Mouse (Mus musculus) forebrain, embryonic 15.5 days (tissue): ENCODE results near the gene Ociad2. TPM values are rescaled to one million over a fixed set of nuclear protein-coding genes. Genes with fewer than 3 reads are reported as not detected.
A peak's percentile ranks its signal among the peaks of the same experiment; 100 is the strongest.

Source experiments
- ATAC-seq: fragments of 200-750 bp; cut with Nextera tagmentation; replicated peaks from 2 replicates; pipeline ENCODE4 v1.8.0; 2017; ENCODE audit warnings: mild to moderate bottlenecking, moderate TSS enrichment, moderate library complexity
- H3K27ac ChIP-seq: fragments of 300-500 bp; sonication (generic); replicated peaks from 2 replicates; pipeline ENCODE4 v1.5.1; 2015; ENCODE audit warnings: mild to moderate bottlenecking, inconsistent platforms
- H3K27me3 ChIP-seq: fragments of 300-500 bp; sonication (generic); 2 replicates; pipeline ENCODE4 v1.6.1; 2015; ENCODE audit warnings: inconsistent platforms
- H3K36me3 ChIP-seq: fragments of 300-500 bp; sonication (generic); 2 replicates; pipeline ENCODE4 v1.6.1; 2015; ENCODE audit warnings: mild to moderate bottlenecking, inconsistent platforms
- H3K4me1 ChIP-seq: fragments of 300-500 bp; sonication (generic); 2 replicates; pipeline ENCODE4 v1.6.1; 2015; ENCODE audit warnings: inconsistent platforms
- H3K4me2 ChIP-seq: fragments of 300-500 bp; sonication (generic); replicated peaks from 2 replicates; pipeline ENCODE4 v1.6.1; 2015; ENCODE audit warnings: mild to moderate bottlenecking, inconsistent platforms
- H3K4me3 ChIP-seq: fragments of 300-500 bp; sonication (generic); 2 replicates; pipeline ENCODE4 v1.5.1; 2015; ENCODE audit warnings: mild to moderate bottlenecking, inconsistent platforms
- H3K9ac ChIP-seq: fragments of 300-500 bp; sonication (generic); replicated peaks from 2 replicates; pipeline ENCODE4 v1.6.1; 2015; ENCODE audit warnings: mild to moderate bottlenecking, inconsistent platforms
- H3K9me3 ChIP-seq: fragments of 300-500 bp; sonication (generic); 2 replicates; pipeline ENCODE4 v1.6.1; 2016; ENCODE audit warnings: inconsistent platforms
- WGBS: fragments of 180-500 bp; shearing (Covaris S2); methylation state at CpG from one replicate; pipeline ENCODE4 v1.1.7; 2015; ENCODE audit warnings: mixed read lengths; 5-methylcytosine and 5-hydroxymethylcytosine counted together
- polyA plus RNA-seq: library from polyadenylated mRNA; unstranded; fragments of >200 nt; fragmentation: Nextera tagmentation; extraction: Ambion mirVana; gene quantifications from 2 replicates; pipeline ENCODE4 v1.2.1, GENCODE M21; 2015

Gene Ociad2
- polyA plus RNA-seq, 1 experiment from 2014 or later, result 22.2 TPM

DNA sequence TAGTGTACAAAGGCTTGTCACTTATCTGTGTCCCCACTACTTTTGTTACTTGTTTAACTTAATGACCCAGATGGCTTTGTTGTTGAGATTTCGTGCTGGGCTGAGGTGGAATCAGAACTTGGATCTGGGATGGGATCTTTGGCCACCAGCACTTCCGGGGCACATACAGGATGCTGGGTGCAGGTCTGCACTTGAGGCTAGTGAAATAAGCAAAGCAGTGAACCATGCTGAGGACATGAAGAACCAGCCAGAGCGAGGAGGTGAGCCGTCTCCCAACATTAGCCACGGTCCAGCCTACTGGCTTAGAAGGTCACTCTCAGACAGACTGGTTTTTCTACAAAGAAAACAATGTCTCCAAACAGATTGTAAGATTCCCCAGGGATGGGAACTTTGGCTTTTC is 8.7 kb upstream of the Ociad2 start:
- no peak for ATAC-seq
- Histone ChIP-seq H3K27me3 (no peaks in the 10 kb centered on the region), H3K4me2 (no peak overlapping the region), H3K27ac (no peak overlapping the region), H3K36me3 (no peaks in the 10 kb centered on the region), H3K4me1 (no peaks in the 10 kb centered on the region), H3K9ac (no peak overlapping the region), H3K4me3 (no peak overlapping the region), H3K9me3 (no peaks in the 10 kb centered on the region)
- 70% methylated on average over 5 of the region's 5 CpGs for WGBS

- no peak overlapping the region for H3K9ac ChIP-seq
- WGBS, result 91% methylated on average over 4 of the region's 4 CpGs
- ATAC-seq, result no peak
- H3K4me1 ChIP-seq, result no peaks in the 10 kb centered on the region
- H3K4me2 ChIP-seq, result no peak overlapping the region
- no peaks in the 10 kb centered on the region for H3K27me3 ChIP-seq
- no peaks in the 10 kb centered on the region for H3K36me3 ChIP-seq
- no peak overlapping the region for H3K27ac ChIP-seq
- H3K4me3 ChIP-seq, result no peak overlapping the region
- no peaks in the 10 kb centered on the region for H3K9me3 ChIP-seq
Observed at GRCm38 (mm10) chr5:73345254-73345653, 4.4 kb upstream of the Ociad2 start.

- H3K9ac ChIP-seq, result no peak overlapping the region
- no peak for ATAC-seq
- H3K9me3 ChIP-seq, result no peaks in the 10 kb centered on the region
- no peaks in the 10 kb centered on the region for H3K27me3 ChIP-seq
- H3K4me1 ChIP-seq, result no peaks in the 10 kb centered on the region
- no peak overlapping the region for H3K4me3 ChIP-seq
- no peaks in the 10 kb centered on the region for H3K36me3 ChIP-seq
- H3K27ac ChIP-seq, result no peak overlapping the region
- no peak overlapping the region for H3K4me2 ChIP-seq
- WGBS, result 61% methylated on average over 10 of the region's 10 CpGs
Observed at GRCm38 (mm10) chr5:73344310-73344709, 3.5 kb upstream of the Ociad2 start.

- WGBS, result 85% methylated on average over 22 of the region's 22 CpGs
- no peaks in the 10 kb centered on the region for H3K9me3 ChIP-seq
- no peaks in the 10 kb centered on the region for H3K36me3 ChIP-seq
- peaks cover 5% of the 10 kb centered on the region; the same call in 1 of the 2 replicates for H3K4me1 ChIP-seq
- no peak overlapping the region for H3K4me2 ChIP-seq
- no peak overlapping the region for H3K4me3 ChIP-seq
- no peaks in the 10 kb centered on the region for H3K27me3 ChIP-seq
- H3K9ac ChIP-seq, result no peak overlapping the region
- no peak overlapping the region for H3K27ac ChIP-seq
- ATAC-seq, result no peak
Observed at GRCm38 (mm10) chr5:73342701-73343355, 2.0 kb upstream of the Ociad2 start.

GRCm38 (mm10) chr5:73339779-73340722 is 777 bp downstream of the Ociad2 start:
- Histone ChIP-seq H3K36me3 (no peaks in the 10 kb centered on the region), H3K9ac (no peak overlapping the region), H3K4me2 (no peak overlapping the region), H3K9me3 (no peaks in the 10 kb centered on the region), H3K4me1 (peaks cover 13% of the 10 kb centered on the region; the same call in 1 of the 2 replicates), H3K27me3 (no peaks in the 10 kb centered on the region), H3K27ac (no peak overlapping the region), H3K4me3 (no peak overlapping the region)
- ATAC-seq, result no peak
- WGBS, result 91% methylated on average over 9 of the region's 9 CpGs

- peak overlapping the region; percentile 70 for H3K9ac ChIP-seq
- no peaks in the 10 kb centered on the region for H3K36me3 ChIP-seq
- ATAC-seq, result peak; percentile 78
- no peaks in the 10 kb centered on the region for H3K9me3 ChIP-seq
- no peaks in the 10 kb centered on the region for H3K27me3 ChIP-seq
- H3K4me1 ChIP-seq, result peaks cover 13% of the 10 kb centered on the region; the same call in 1 of the 2 replicates
- H3K27ac ChIP-seq, result peak overlapping the region; percentile 57
- peak overlapping the region; percentile 68 for H3K4me3 ChIP-seq
- peak overlapping the region; percentile 79 for H3K4me2 ChIP-seq
- 33% methylated on average over 14 of the region's 14 CpGs for WGBS
Observed at GRCm38 (mm10) chr5:73338832-73339163, 2.0 kb downstream of the Ociad2 start.

DNA sequence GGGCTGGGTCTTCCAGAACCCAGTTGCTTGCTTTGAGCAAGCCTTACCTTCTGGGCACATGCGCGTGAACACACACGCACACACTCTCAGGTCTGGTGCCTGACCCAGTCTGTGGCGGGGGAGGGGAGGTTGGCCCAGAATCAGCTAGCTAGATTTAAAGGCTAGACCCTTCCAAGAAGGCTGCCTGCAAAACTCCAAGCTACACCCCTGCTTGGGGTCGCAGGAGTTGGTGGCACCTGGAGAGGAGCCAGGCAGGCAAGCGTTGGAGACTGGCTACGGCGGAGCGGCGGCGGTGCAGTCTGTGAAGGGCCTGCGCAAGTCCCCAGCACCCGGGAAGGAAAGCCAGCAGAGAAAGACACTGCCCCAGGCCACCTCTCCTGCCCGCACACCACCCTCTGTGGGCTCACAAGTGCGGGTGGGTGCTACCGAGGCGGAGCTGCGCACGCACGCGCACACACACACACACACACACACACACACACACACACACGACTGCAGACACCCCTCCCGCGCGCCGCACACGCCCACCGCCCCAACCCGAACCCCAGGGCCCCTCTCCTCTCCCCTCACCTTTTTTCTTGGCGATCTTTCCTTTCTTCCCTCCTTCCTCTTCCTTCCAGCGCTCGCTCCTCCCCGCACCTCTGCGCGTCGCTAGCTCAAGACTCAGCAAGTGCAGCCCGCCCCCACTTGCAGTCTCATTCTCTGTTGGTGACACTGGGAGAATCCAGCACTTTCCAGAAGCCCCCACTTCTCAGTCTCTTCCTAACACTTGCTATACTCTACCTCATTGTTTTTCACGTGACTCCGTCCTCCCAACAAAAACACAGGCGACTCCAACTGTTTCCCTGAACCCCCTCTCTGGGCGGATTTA is 2.6 kb downstream of the Ociad2 start:
- H3K9me3 ChIP-seq, result no peaks in the 10 kb centered on the region
- peak overlapping the region; percentile 79 for H3K4me2 ChIP-seq
- H3K27ac ChIP-seq, result peak overlapping the region; percentile 57
- peak; percentile 83 for ATAC-seq
- peaks cover 13% of the 10 kb centered on the region; the same call in 1 of the 2 replicates for H3K4me1 ChIP-seq
- H3K27me3 ChIP-seq, result no peaks in the 10 kb centered on the region
- no peaks in the 10 kb centered on the region for H3K36me3 ChIP-seq
- H3K4me3 ChIP-seq, result peak overlapping the region; percentile 68
- 3% methylated on average over 33 of the region's 41 CpGs for WGBS
- peak overlapping the region; percentile 70 for H3K9ac ChIP-seq

DNA sequence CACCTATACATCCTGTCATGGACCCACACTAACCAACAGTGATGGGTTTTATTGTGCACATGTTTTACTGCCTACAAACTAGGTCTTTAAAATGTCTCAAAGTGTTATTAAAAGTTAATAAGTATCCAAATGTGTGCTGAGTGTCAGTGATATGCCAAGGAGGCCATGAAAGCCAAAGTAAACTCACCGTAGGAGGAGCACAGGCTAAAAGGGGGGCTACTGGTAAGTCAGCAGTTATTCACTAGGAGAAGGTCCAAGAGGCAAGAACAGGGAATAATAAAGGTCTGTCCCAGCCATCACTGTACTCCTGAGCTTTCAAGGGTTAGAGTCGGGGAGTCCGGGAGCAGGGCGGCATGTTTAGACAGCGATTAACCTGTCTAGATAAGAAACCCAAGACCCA is 4.4 kb downstream of the Ociad2 start:
- Histone ChIP-seq H3K9me3 (no peaks in the 10 kb centered on the region), H3K9ac (no peak overlapping the region), H3K27me3 (no peaks in the 10 kb centered on the region), H3K4me2 (no peak overlapping the region), H3K27ac (no peak overlapping the region), H3K4me1 (peaks cover 13% of the 10 kb centered on the region; the same call in 1 of the 2 replicates), H3K4me3 (no peak overlapping the region), H3K36me3 (no peaks in the 10 kb centered on the region)
- no peak for ATAC-seq
- 92% methylated on average over 5 of the region's 5 CpGs for WGBS

DNA sequence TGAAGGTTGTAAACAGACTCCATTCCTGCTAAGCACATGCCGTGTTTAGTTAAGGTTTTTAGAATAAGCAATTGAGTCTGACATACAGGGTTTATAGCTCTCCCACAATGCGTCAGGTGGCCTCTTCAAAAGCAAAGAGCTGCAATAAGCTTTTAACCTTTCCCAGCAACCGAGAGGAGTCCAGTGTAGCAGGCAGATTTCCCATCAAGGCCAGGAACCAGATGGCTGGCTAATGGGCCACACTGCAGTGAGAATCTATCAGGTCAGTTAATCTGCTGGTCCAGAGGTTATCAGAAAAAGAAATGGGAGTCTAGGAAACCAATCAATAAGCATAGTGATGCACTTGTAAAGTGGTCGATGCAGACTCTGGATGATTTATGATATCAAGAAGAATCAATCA is 9.8 kb downstream of the Ociad2 start:
- Histone ChIP-seq H3K4me3 (no peak overlapping the region), H3K27me3 (no peaks in the 10 kb centered on the region), H3K4me1 (no peaks in the 10 kb centered on the region), H3K4me2 (no peak overlapping the region), H3K9ac (no peak overlapping the region), H3K36me3 (no peaks in the 10 kb centered on the region), H3K9me3 (no peaks in the 10 kb centered on the region), H3K27ac (no peak overlapping the region)
- ATAC-seq, result no peak
- WGBS, result 53% methylated on average over 4 of the region's 4 CpGs

- no peak for ATAC-seq
- H3K9me3 ChIP-seq, result no peaks in the 10 kb centered on the region
- no peaks in the 10 kb centered on the region for H3K36me3 ChIP-seq
- no peaks in the 10 kb centered on the region for H3K27me3 ChIP-seq
- no peak overlapping the region for H3K27ac ChIP-seq
- no peaks in the 10 kb centered on the region for H3K4me1 ChIP-seq
- WGBS, result 89% methylated on average over 8 of the region's 8 CpGs
- H3K9ac ChIP-seq, result no peak overlapping the region
- no peak overlapping the region for H3K4me3 ChIP-seq
- no peak overlapping the region for H3K4me2 ChIP-seq
Observed at GRCm38 (mm10) chr5:73324526-73325170, 16.2 kb downstream of the Ociad2 start.

GRCm38 (mm10) chr5:73323602-73324001 is 17.2 kb downstream of the Ociad2 start:
- no peak overlapping the region for H3K4me3 ChIP-seq
- ATAC-seq, result no peak
- WGBS, result 89% methylated on average over 5 of the region's 5 CpGs
- no peaks in the 10 kb centered on the region for H3K27me3 ChIP-seq
- H3K4me1 ChIP-seq, result no peaks in the 10 kb centered on the region
- no peak overlapping the region for H3K27ac ChIP-seq
- H3K9me3 ChIP-seq, result no peaks in the 10 kb centered on the region
- H3K36me3 ChIP-seq, result no peaks in the 10 kb centered on the region
- H3K9ac ChIP-seq, result no peak overlapping the region
- no peak overlapping the region for H3K4me2 ChIP-seq
